Mouse (Mus musculus): ENCODE measurements around the gene Ssna1.

Gene Ssna1

GRCm38 (mm10) chr2:25231038-25231437, 41.2 kb downstream of the Ssna1 start:
- no peak for DNase-seq (ENCODE audit: low spot score)

DNA sequence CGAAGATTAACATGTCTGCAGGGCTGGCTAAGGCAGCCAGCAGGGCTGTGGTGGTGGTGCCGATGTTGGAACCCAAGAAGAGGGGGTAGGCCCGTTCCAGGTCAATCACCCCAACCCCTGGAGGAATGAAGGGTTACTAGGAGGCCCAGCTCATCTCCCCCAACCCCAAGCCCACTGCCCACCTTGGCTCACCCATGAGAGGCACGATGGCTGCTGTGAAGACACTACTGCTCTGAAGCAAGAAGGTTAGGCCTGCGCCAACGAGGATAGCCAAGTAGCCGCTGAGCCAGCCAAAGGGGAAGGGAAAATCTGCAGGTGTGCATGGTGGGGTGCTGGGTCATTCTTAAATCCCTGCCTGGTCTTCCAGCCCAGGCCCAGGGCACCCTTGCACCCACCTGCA, 41.7 kb downstream of the Ssna1 start:
- DNase-seq (ENCODE audit: low spot score), result no peak

GRCm38 (mm10) chr2:25229582-25229981, 42.7 kb downstream of the Ssna1 start:
- DNase-seq (ENCODE audit: low spot score), result no peak

- DNase-seq (ENCODE audit: low spot score), result no peak
Observed at GRCm38 (mm10) chr2:25228995-25229530, 43.2 kb downstream of the Ssna1 start.

DNA sequence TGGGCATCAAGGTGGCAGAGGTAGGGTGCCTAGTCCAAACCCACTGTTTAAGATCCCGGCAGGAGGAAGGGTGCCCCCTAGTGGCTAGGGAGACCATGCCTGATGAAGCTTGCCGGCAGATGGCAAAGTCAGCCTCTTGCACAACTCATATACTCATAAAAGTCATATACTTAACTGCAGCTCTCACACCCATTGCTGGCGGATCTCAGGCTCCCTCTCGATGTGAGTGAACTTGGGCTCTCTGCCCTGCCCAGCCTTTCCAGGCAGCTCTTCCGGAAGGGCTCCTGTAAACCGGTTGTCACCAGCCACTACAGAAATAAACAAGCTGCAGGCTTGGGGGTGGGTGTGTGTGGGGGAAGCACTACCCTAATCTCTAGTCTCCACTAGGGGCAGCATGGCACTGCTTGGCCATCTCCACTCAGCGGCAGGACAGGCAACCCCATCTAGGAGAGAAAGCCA, 43.8 kb downstream of the Ssna1 start:
- peak; percentile 80 for DNase-seq (ENCODE audit: low spot score)

- DNase-seq (ENCODE audit: low spot score), result no peak
Observed at GRCm38 (mm10) chr2:25227406-25227805, 44.8 kb downstream of the Ssna1 start.

GRCm38 (mm10) chr2:25226864-25227263, 45.4 kb downstream of the Ssna1 start:
- no peak for DNase-seq (ENCODE audit: low spot score)

DNA sequence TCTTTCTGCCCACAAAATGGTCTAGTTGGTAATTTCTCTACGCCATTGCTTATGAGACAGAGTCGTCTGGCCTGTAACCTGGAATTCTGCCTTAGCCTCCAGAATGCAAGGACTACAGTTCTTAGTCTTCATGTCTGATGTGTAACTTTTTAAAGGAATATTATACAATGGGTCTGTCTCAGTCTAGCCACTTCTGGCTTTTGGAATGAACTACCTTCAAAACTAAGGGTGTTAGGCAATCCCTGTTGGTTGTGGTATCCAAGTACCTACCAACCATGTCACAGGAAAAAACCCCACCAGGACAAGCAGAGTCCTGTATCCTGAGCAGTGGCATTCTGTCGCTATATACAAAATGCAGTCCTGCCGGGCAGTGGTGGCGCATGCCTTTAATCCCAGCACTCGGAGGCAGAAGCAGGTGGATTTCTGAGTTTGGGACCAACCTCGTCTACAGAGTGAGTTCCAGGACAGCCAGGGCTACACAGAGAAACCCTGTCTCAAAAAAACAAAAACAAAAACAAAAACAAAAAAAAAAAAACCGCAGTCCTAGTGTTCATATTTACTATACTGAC, 46.3 kb downstream of the Ssna1 start:
- DNase-seq (ENCODE audit: low spot score), result no peak

- peak; percentile 96 for DNase-seq (ENCODE audit: low spot score)
Observed at GRCm38 (mm10) chr2:25224766-25225752, 47.2 kb downstream of the Ssna1 start.

GRCm38 (mm10) chr2:25224492-25224765, 47.8 kb downstream of the Ssna1 start, which contains the start of gene Tubb4b:
TSS of gene Tubb4b (minus strand) at chr2:25224702.
- no peak for DNase-seq (ENCODE audit: low spot score)

- DNase-seq (ENCODE audit: low spot score), result peak; percentile 87
Observed at GRCm38 (mm10) chr2:25223681-25224491, 48.4 kb downstream of the Ssna1 start.

DNA sequence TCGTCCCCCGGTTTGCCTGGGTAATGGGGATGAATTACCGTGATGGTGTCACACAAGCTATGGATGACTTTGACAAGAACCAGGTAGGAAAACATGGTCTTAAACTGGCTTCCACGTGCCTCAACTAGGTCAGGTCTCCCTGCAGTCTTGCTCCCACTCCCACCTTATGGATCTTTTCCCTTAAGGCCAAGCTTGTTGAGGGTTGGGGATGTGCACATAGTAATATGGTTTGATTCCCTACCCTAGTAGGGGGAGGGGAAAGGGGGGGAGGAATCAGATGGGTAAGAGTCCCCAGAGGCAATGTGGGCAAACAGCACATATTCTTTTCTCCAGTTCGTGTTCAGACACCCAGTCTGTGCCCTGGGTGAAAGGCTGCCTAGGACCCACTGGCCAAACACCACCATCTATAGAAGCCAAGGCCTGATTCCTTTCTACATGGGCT, 50.9 kb downstream of the Ssna1 start:
- DNase-seq (ENCODE audit: low spot score), result no peak
